Mouse (Mus musculus): ENCODE data around the gene Morc4. TPM values are rescaled to one million over a fixed set of nuclear protein-coding genes. Genes with fewer than 3 reads are reported as not detected.

Morc4 gene
- polyA plus RNA-seq, 1 experiment from 2014 or later, result 13.2 TPM

- Histone ChIP-seq H3K9me3 (no peaks in the 10 kb centered on the region), H3K4me2 (no peak overlapping the region), H3K4me3 (replicated peaks) (no peak overlapping the region), H3K27me3 (peaks cover 44% of the 10 kb centered on the region), H3K9ac (replicated peaks) (no peak overlapping the region), H3K27ac (no peak overlapping the region), H3K36me3 (no peaks in the 10 kb centered on the region), H3K4me1 (replicated peaks) (no peaks in the 10 kb centered on the region)
- ATAC-seq (ENCODE audit: insufficient number of reproducible peaks, insufficient read depth, low FRiP score, low TSS enrichment, low read depth), result no peak
- 41% methylated on average over 3 of the region's 3 CpGs for WGBS
These were observed 90.5 kb downstream of the Morc4 start for GRCm38 (mm10) chrX:139780988-139781387.

GRCm38 (mm10) chrX:139779401-139779800, 92.1 kb downstream of the Morc4 start:
- Histone ChIP-seq H3K27ac (no peak overlapping the region), H3K36me3 (no peaks in the 10 kb centered on the region), H3K4me3 (replicated peaks) (no peak overlapping the region), H3K27me3 (peaks cover 41% of the 10 kb centered on the region), H3K9ac (replicated peaks) (no peak overlapping the region), H3K4me1 (replicated peaks) (no peaks in the 10 kb centered on the region), H3K4me2 (no peak overlapping the region), H3K9me3 (no peaks in the 10 kb centered on the region)
- 76% methylated on average over 5 of the region's 5 CpGs for WGBS
- no peak for ATAC-seq (ENCODE audit: insufficient number of reproducible peaks, insufficient read depth, low FRiP score, low TSS enrichment, low read depth)

- Histone ChIP-seq H3K4me1 (replicated peaks) (no peaks in the 10 kb centered on the region), H3K9me3 (no peaks in the 10 kb centered on the region), H3K9ac (replicated peaks) (no peak overlapping the region), H3K27ac (no peak overlapping the region), H3K4me3 (replicated peaks) (no peak overlapping the region), H3K36me3 (no peaks in the 10 kb centered on the region), H3K27me3 (peaks cover 41% of the 10 kb centered on the region), H3K4me2 (no peak overlapping the region)
- WGBS, result 82% methylated on average over 1 of the region's 1 CpGs
- ATAC-seq (ENCODE audit: insufficient number of reproducible peaks, insufficient read depth, low FRiP score, low TSS enrichment, low read depth), result no peak
These were observed 92.6 kb downstream of the Morc4 start for GRCm38 (mm10) chrX:139778886-139779285.

DNA sequence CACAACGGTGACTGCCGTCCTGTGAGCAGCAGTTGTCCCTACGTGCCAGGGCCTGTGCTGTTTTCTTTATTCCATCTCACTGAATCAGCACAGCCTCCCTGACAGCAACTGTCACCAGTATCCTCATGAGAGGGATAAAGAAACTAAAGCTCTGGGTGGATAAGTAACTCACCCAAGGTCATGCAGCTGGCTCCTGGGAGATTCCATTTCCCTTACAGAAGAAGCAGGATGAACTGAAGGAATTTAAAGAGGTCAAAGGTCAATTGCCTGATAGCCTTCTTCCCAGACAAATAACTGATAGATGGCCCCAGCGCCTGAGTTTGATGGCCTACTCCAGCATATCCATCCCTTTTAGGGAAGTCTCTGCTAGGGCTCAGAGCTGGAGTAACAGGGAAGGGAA, 94.1 kb downstream of the Morc4 start:
- H3K4me2 ChIP-seq, result no peak overlapping the region
- H3K36me3 ChIP-seq, result no peaks in the 10 kb centered on the region
- H3K9ac ChIP-seq (replicated peaks), result no peak overlapping the region
- H3K4me3 ChIP-seq (replicated peaks), result no peak overlapping the region
- H3K27ac ChIP-seq, result no peak overlapping the region
- no peak for ATAC-seq (ENCODE audit: insufficient number of reproducible peaks, insufficient read depth, low FRiP score, low TSS enrichment, low read depth)
- no peaks in the 10 kb centered on the region for H3K4me1 ChIP-seq (replicated peaks)
- WGBS, result 36% methylated on average over 4 of the region's 4 CpGs
- H3K9me3 ChIP-seq, result no peaks in the 10 kb centered on the region
- H3K27me3 ChIP-seq, result peaks cover 37% of the 10 kb centered on the region

GRCm38 (mm10) chrX:139775084-139775612, 96.3 kb downstream of the Morc4 start:
- ATAC-seq (ENCODE audit: insufficient number of reproducible peaks, insufficient read depth, low FRiP score, low TSS enrichment, low read depth), result 0 out of 2 replicates have a peak, but pooled peaks have one; percentile 26
- Histone ChIP-seq H3K9ac (replicated peaks) (no peak overlapping the region), H3K36me3 (no peaks in the 10 kb centered on the region), H3K9me3 (no peaks in the 10 kb centered on the region), H3K4me2 (no peak overlapping the region), H3K4me3 (replicated peaks) (no peak overlapping the region), H3K27me3 (peaks cover 27% of the 10 kb centered on the region), H3K4me1 (replicated peaks) (no peaks in the 10 kb centered on the region), H3K27ac (no peak overlapping the region)
- 60% methylated on average over 7 of the region's 7 CpGs for WGBS

GRCm38 (mm10) chrX:139774309-139775083, 97.0 kb downstream of the Morc4 start:
- no peak overlapping the region for H3K4me3 ChIP-seq (replicated peaks)
- ATAC-seq (ENCODE audit: insufficient number of reproducible peaks, insufficient read depth, low FRiP score, low TSS enrichment, low read depth), result no peak
- H3K27me3 ChIP-seq, result peaks cover 30% of the 10 kb centered on the region
- no peaks in the 10 kb centered on the region for H3K36me3 ChIP-seq
- 29% methylated on average over 18 of the region's 18 CpGs for WGBS
- no peak overlapping the region for H3K4me2 ChIP-seq
- H3K4me1 ChIP-seq (replicated peaks), result no peaks in the 10 kb centered on the region
- no peak overlapping the region for H3K9ac ChIP-seq (replicated peaks)
- no peak overlapping the region for H3K27ac ChIP-seq
- no peaks in the 10 kb centered on the region for H3K9me3 ChIP-seq

Other genes with a start within 250 kb of the Morc4 start
- 2.1 and 2.3 TPM in 2 replicates for gene Tbc1d8b, start 186.7 kb downstream of the Morc4 start, polyA plus RNA-seq (2016; fragmentation: Nextera tagmentation; extraction: Ambion mirVana)
- 0.36 and 0.56 TPM in 2 replicates for gene Gm15013, start 157.2 kb downstream of the Morc4 start, polyA plus RNA-seq (2016; fragmentation: Nextera tagmentation; extraction: Ambion mirVana)
- gene Ripply1, start 89.3 kb downstream of the Morc4 start, polyA plus RNA-seq (2016; fragmentation: Nextera tagmentation; extraction: Ambion mirVana), result not detected in 2 replicates
- gene Cldn2, start 70.8 kb downstream of the Morc4 start, polyA plus RNA-seq (2016; fragmentation: Nextera tagmentation; extraction: Ambion mirVana), result 1.0 TPM in 1 of 2 replicates, not detected in the other
- gene Rbm41, start 126.9 kb upstream of the Morc4 start, polyA plus RNA-seq (2016; fragmentation: Nextera tagmentation; extraction: Ambion mirVana), result 7.6 and 9.2 TPM in 2 replicates
- 3.4 and 4.4 TPM in 2 replicates for gene Nup62cl, start 191.0 kb upstream of the Morc4 start, polyA plus RNA-seq (2016; fragmentation: Nextera tagmentation; extraction: Ambion mirVana)
- not detected in 2 replicates for gene Pih1h3b, start 191.2 kb upstream of the Morc4 start, polyA plus RNA-seq (2016; fragmentation: Nextera tagmentation; extraction: Ambion mirVana)

All from limb, embryonic 12.5 days (tissue).